26 mouse cellular contexts compared by ENCODE assay signal in the genomic region with DNA sequence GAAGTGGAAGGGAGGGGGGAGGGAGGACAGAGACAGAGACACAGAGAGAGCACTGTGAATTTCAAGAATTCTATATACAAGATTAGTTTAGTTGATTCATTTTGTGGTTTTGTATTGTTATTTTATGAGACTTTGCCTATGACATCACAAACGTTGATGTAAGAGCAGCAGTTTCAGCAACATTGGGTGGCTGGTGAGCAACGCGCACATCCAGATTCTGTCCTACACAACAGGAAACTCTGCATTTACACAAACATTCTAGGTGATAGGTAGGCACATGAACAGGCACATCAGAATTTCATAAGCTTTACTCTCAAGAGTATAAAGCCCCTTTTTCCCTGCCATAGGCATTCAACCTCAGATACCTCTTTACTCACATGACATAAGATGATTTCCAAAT.
"Had no signal": no experiment of that assay in that cellular context is flagged by ENCODE, and none has a peak within 500 bp of the region (broad histone marks: within the 10 kb centered on the region; RNA-seq: fewer than 3 reads in every experiment).

No protein-coding gene starts in this region.

- DNase-seq: gastrocnemius, adult 2 months; gastrocnemius, postnatal 10 days; gastrocnemius, postnatal 25 days; heart, adult 18-20 months; heart, postnatal 10 days; heart, postnatal 4 days; kidney, adult 18-20 months; kidney, adult 8-10 months; kidney, postnatal 10 days; kidney, postnatal 25 days; kidney, postnatal 4 days; liver; liver, embryonic 13.5 days had no signal

- ATAC-seq: hindbrain, embryonic 16.5 days; intestine, embryonic 15.5 days; intestine, postnatal 0 days had no signal

- H3K9ac ChIP-seq: heart, embryonic 12.5 days; hindbrain, embryonic 12.5 days; hindbrain, embryonic 14.5 days; intestine, embryonic 15.5 days; limb, embryonic 12.5 days; liver, embryonic 13.5 days had no signal

- H3K27me3 ChIP-seq: heart, embryonic 12.5 days; hindbrain, embryonic 12.5 days; intestine, embryonic 15.5 days; limb, embryonic 12.5 days; liver, embryonic 13.5 days had no signal

- H3K4me3 ChIP-seq: gastrocnemius, adult 2 months; heart, embryonic 10.5 days; heart, embryonic 12.5 days; hindbrain, embryonic 10.5 days; hindbrain, embryonic 12.5 days; intestine, embryonic 15.5 days; layer of hippocampus, adult 2 months; left cerebral cortex, adult 2 months; limb, embryonic 10.5 days; limb, embryonic 12.5 days; liver, embryonic 13.5 days had no signal

- H3K27ac ChIP-seq: gastrocnemius, adult 2 months; heart, embryonic 10.5 days; hindbrain, embryonic 10.5 days; hindbrain, embryonic 12.5 days; hindbrain, embryonic 14.5 days; intestine, embryonic 15.5 days; layer of hippocampus, adult 2 months; left cerebral cortex, adult 2 months; limb, embryonic 10.5 days; limb, embryonic 12.5 days; liver, embryonic 13.5 days had no signal

- H3K4me1 ChIP-seq: heart, embryonic 10.5 days; heart, embryonic 12.5 days; hindbrain, embryonic 10.5 days; hindbrain, embryonic 12.5 days; intestine, embryonic 15.5 days; limb, embryonic 10.5 days; liver, embryonic 13.5 days had no signal

- H3K9me3 ChIP-seq: heart, embryonic 10.5 days; heart, embryonic 12.5 days; hindbrain, embryonic 10.5 days; hindbrain, embryonic 12.5 days; intestine, embryonic 15.5 days; limb, embryonic 10.5 days; limb, embryonic 12.5 days; liver, embryonic 13.5 days had no signal

- H3K4me2 ChIP-seq: heart, embryonic 12.5 days; hindbrain, embryonic 12.5 days; hindbrain, embryonic 14.5 days; intestine, embryonic 15.5 days; limb, embryonic 12.5 days; liver, embryonic 11.5 days; liver, embryonic 13.5 days had no signal

- H3K36me3 ChIP-seq: heart, embryonic 10.5 days; heart, embryonic 12.5 days; hindbrain, embryonic 10.5 days; hindbrain, embryonic 12.5 days; intestine, embryonic 15.5 days; limb, embryonic 10.5 days; limb, embryonic 12.5 days; liver, embryonic 13.5 days had no signal
